Mouse (Mus musculus) liver, embryonic 12.5 days (tissue): ENCODE results near the gene Slc11a2. TPM values are rescaled to one million over a fixed set of nuclear protein-coding genes. Genes with fewer than 3 reads are reported as not detected.

Source experiments
- ATAC-seq: fragments of 200-750 bp; cut with Nextera tagmentation; 2 replicates; pipeline ENCODE4 v1.8.0; 2017; ENCODE audit warnings: moderate number of reproducible peaks, mild to moderate bottlenecking, moderate library complexity
- H3K27ac ChIP-seq: fragments of 300-500 bp; sonication (generic); 2 replicates; pipeline ENCODE4 v1.5.1; 2016; ENCODE audit warnings: mild to moderate bottlenecking
- H3K27me3 ChIP-seq: fragments of 300-500 bp; sonication (generic); replicated peaks from 2 replicates; pipeline ENCODE4 v1.6.1; 2016; ENCODE audit warnings: mild to moderate bottlenecking, moderate library complexity
- H3K36me3 ChIP-seq: fragments of 300-500 bp; sonication (generic); 2 replicates; pipeline ENCODE4 v1.6.1; 2016; ENCODE audit warnings: mild to moderate bottlenecking, moderate library complexity
- H3K4me1 ChIP-seq: fragments of 300-500 bp; sonication (generic); 2 replicates; pipeline ENCODE4 v1.6.1; 2016
- H3K4me2 ChIP-seq: fragments of 300-500 bp; sonication (generic); 2 replicates; pipeline ENCODE4 v1.6.1; 2016; ENCODE audit warnings: mild to moderate bottlenecking, moderate library complexity
- H3K4me3 ChIP-seq: fragments of 300-500 bp; sonication (generic); 2 replicates; pipeline ENCODE4 v1.5.1; 2016; ENCODE audit warnings: mild to moderate bottlenecking, moderate library complexity
- H3K9ac ChIP-seq: fragments of 300-500 bp; sonication (generic); 2 replicates; pipeline ENCODE4 v1.6.1; 2016; ENCODE audit warnings: mild to moderate bottlenecking, moderate library complexity
- H3K9me3 ChIP-seq: fragments of 300-500 bp; sonication (generic); replicated peaks from 2 replicates; pipeline ENCODE4 v1.6.1; 2016; ENCODE audit warnings: mild to moderate bottlenecking, moderate library complexity
- WGBS: fragments of 180-500 bp; shearing (Covaris S2); methylation state at CpG from one replicate; pipeline ENCODE4 v1.1.7; 2016; ENCODE audit not compliant: insufficient replicate concordance; 5-methylcytosine and 5-hydroxymethylcytosine counted together
- polyA plus RNA-seq: library from polyadenylated mRNA; unstranded; fragments of >200 nt; fragmentation: Nextera tagmentation; extraction: Ambion mirVana; gene quantifications from 2 replicates; pipeline ENCODE4 v1.2.1, GENCODE M21; 2016

Slc11a2 gene
- polyA plus RNA-seq, 1 experiment from 2014 or later = 56.5 TPM

- H3K36me3 ChIP-seq = peaks cover 52% of the 10 kb centered on the region
- peak overlapping the region; percentile 25 for H3K9ac ChIP-seq
- ATAC-seq = no peak
- no peaks in the 10 kb centered on the region for H3K9me3 ChIP-seq
- H3K4me2 ChIP-seq = peak overlapping the region; percentile 17; the same call in 1 of the 2 replicates
- no peaks in the 10 kb centered on the region for H3K27me3 ChIP-seq
- H3K4me3 ChIP-seq = no peak overlapping the region
- peak overlapping the region; percentile 85 for H3K27ac ChIP-seq
- peaks cover 100% of the 10 kb centered on the region for H3K4me1 ChIP-seq
- 88% methylated on average over 8 of the region's 8 CpGs for WGBS
These were observed 9.2 kb downstream of the Slc11a2 start for GRCm38 (mm10) chr15:100415684-100416083.

GRCm38 (mm10) chr15:100414942-100415341 is 9.9 kb downstream of the Slc11a2 start:
- Histone ChIP-seq H3K9ac (no peak overlapping the region), H3K4me1 (peaks cover 100% of the 10 kb centered on the region), H3K4me2 (0 out of 2 replicates have a peak overlapping the region, but pooled peaks have one; percentile 0), H3K36me3 (peaks cover 60% of the 10 kb centered on the region), H3K9me3 (no peaks in the 10 kb centered on the region), H3K27ac (peak overlapping the region; percentile 85), H3K27me3 (no peaks in the 10 kb centered on the region), H3K4me3 (no peak overlapping the region)
- ATAC-seq = no peak
- 94% methylated on average over 13 of the region's 13 CpGs for WGBS

GRCm38 (mm10) chr15:100414011-100414410 is 10.9 kb downstream of the Slc11a2 start:
- 0 out of 2 replicates have a peak overlapping the region, but pooled peaks have one; percentile 0 for H3K4me2 ChIP-seq
- no peaks in the 10 kb centered on the region for H3K9me3 ChIP-seq
- no peaks in the 10 kb centered on the region for H3K27me3 ChIP-seq
- H3K27ac ChIP-seq = peak overlapping the region; percentile 85
- H3K4me3 ChIP-seq = no peak overlapping the region
- H3K36me3 ChIP-seq = peaks cover 69% of the 10 kb centered on the region
- peaks cover 93% of the 10 kb centered on the region for H3K4me1 ChIP-seq
- peak overlapping the region; percentile 33; the same call in 1 of the 2 replicates for H3K9ac ChIP-seq
- peak; percentile 42; the same call in 1 of the 2 replicates for ATAC-seq
- WGBS = 59% methylated on average over 4 of the region's 4 CpGs

- Histone ChIP-seq H3K4me2 (no peak overlapping the region), H3K9me3 (no peaks in the 10 kb centered on the region), H3K27ac (peak overlapping the region; percentile 85), H3K9ac (peak overlapping the region; percentile 25; the same call in 1 of the 2 replicates), H3K36me3 (peaks cover 76% of the 10 kb centered on the region), H3K4me1 (peaks cover 89% of the 10 kb centered on the region), H3K4me3 (no peak overlapping the region), H3K27me3 (no peaks in the 10 kb centered on the region)
- WGBS = 45% methylated on average over 4 of the region's 5 CpGs
- ATAC-seq = no peak
These were observed 11.6 kb downstream of the Slc11a2 start for GRCm38 (mm10) chr15:100413306-100413705.

- Histone ChIP-seq H3K9me3 (no peaks in the 10 kb centered on the region), H3K4me3 (no peak overlapping the region), H3K27me3 (no peaks in the 10 kb centered on the region), H3K4me2 (peak overlapping the region; percentile 58), H3K36me3 (peaks cover 77% of the 10 kb centered on the region), H3K9ac (peak overlapping the region; percentile 14; the same call in 1 of the 2 replicates), H3K4me1 (peaks cover 77% of the 10 kb centered on the region), H3K27ac (peak overlapping the region; percentile 85)
- 80% methylated on average over 5 of the region's 5 CpGs for WGBS
- ATAC-seq = no peak
These were observed 13.1 kb downstream of the Slc11a2 start for GRCm38 (mm10) chr15:100411731-100412130.

- Histone ChIP-seq H3K4me2 (peak overlapping the region; percentile 58), H3K27ac (peak overlapping the region; percentile 85), H3K27me3 (no peaks in the 10 kb centered on the region), H3K9me3 (no peaks in the 10 kb centered on the region), H3K4me3 (peak overlapping the region; percentile 26; the same call in 1 of the 2 replicates), H3K9ac (peak overlapping the region; percentile 33), H3K36me3 (peaks cover 77% of the 10 kb centered on the region), H3K4me1 (peaks cover 73% of the 10 kb centered on the region)
- peak; percentile 81 for ATAC-seq
- WGBS = 42% methylated on average over 14 of the region's 14 CpGs
These were observed 13.8 kb downstream of the Slc11a2 start for GRCm38 (mm10) chr15:100410918-100411672.

- Histone ChIP-seq H3K9me3 (no peaks in the 10 kb centered on the region), H3K36me3 (peaks cover 98% of the 10 kb centered on the region)
These were observed 18.8 kb downstream of the Slc11a2 start for GRCm38 (mm10) chr15:100406088-100406487.

GRCm38 (mm10) chr15:100403318-100404000 is 21.4 kb downstream of the Slc11a2 start:
- Histone ChIP-seq H3K27me3 (no peaks in the 10 kb centered on the region), H3K9ac (no peak overlapping the region), H3K4me3 (no peak overlapping the region), H3K9me3 (no peaks in the 10 kb centered on the region), H3K36me3 (peaks cover 100% of the 10 kb centered on the region), H3K4me2 (no peak overlapping the region), H3K4me1 (peaks cover 53% of the 10 kb centered on the region), H3K27ac (0 out of 2 replicates have a peak overlapping the region, but pooled peaks have one; percentile 22)
- 92% methylated on average over 16 of the region's 16 CpGs for WGBS
- ATAC-seq = no peak

More at GRCm38 (mm10) chr15:100406088-100406487, 18.8 kb downstream of the Slc11a2 start:
- no peak overlapping the region for H3K4me2 ChIP-seq
- peak overlapping the region; percentile 13; the same call in 1 of the 2 replicates for H3K27ac ChIP-seq
- H3K4me1 ChIP-seq = peaks cover 64% of the 10 kb centered on the region
- H3K4me3 ChIP-seq = no peak overlapping the region
- H3K9ac ChIP-seq = no peak overlapping the region
- WGBS = 47% methylated on average over 5 of the region's 5 CpGs
- ATAC-seq = no peak
- no peaks in the 10 kb centered on the region for H3K27me3 ChIP-seq

- no peak overlapping the region for H3K27ac ChIP-seq
- no peak overlapping the region for H3K4me3 ChIP-seq
- H3K9me3 ChIP-seq = no peaks in the 10 kb centered on the region
- ATAC-seq = no peak
- H3K27me3 ChIP-seq = no peaks in the 10 kb centered on the region
- 78% methylated on average over 4 of the region's 4 CpGs for WGBS
- H3K36me3 ChIP-seq = peaks cover 100% of the 10 kb centered on the region
- no peak overlapping the region for H3K4me2 ChIP-seq
- peaks cover 48% of the 10 kb centered on the region for H3K4me1 ChIP-seq
- no peak overlapping the region for H3K9ac ChIP-seq
These were observed 22.1 kb downstream of the Slc11a2 start for GRCm38 (mm10) chr15:100402798-100403197.

GRCm38 (mm10) chr15:100402347-100402746 is 22.5 kb downstream of the Slc11a2 start:
- Histone ChIP-seq H3K36me3 (peaks cover 100% of the 10 kb centered on the region), H3K4me3 (no peak overlapping the region), H3K4me1 (peaks cover 48% of the 10 kb centered on the region), H3K27ac (no peak overlapping the region; the same call in 1 of the 2 replicates), H3K27me3 (no peaks in the 10 kb centered on the region), H3K9ac (no peak overlapping the region), H3K4me2 (no peak overlapping the region), H3K9me3 (no peaks in the 10 kb centered on the region)
- 78% methylated on average over 14 of the region's 14 CpGs for WGBS
- ATAC-seq = no peak

- H3K9ac ChIP-seq = no peak overlapping the region
- H3K4me3 ChIP-seq = no peak overlapping the region
- peak; percentile 19; the same call in 1 of the 2 replicates for ATAC-seq
- peaks cover 48% of the 10 kb centered on the region for H3K4me1 ChIP-seq
- H3K9me3 ChIP-seq = no peaks in the 10 kb centered on the region
- WGBS = 90% methylated on average over 4 of the region's 4 CpGs
- H3K4me2 ChIP-seq = no peak overlapping the region
- no peak overlapping the region; the same call in 1 of the 2 replicates for H3K27ac ChIP-seq
- no peaks in the 10 kb centered on the region for H3K27me3 ChIP-seq
- peaks cover 100% of the 10 kb centered on the region for H3K36me3 ChIP-seq
These were observed 23.1 kb downstream of the Slc11a2 start for GRCm38 (mm10) chr15:100401811-100402210.
